Mouse (Mus musculus): ENCODE results near the gene 1700030J22Rik. TPM values are rescaled to one million over a fixed set of nuclear protein-coding genes. Genes with fewer than 3 reads are reported as not detected.

The 1700030J22Rik gene
- polyA plus RNA-seq, 2 experiments = 0.20 to 0.25 TPM

DNA sequence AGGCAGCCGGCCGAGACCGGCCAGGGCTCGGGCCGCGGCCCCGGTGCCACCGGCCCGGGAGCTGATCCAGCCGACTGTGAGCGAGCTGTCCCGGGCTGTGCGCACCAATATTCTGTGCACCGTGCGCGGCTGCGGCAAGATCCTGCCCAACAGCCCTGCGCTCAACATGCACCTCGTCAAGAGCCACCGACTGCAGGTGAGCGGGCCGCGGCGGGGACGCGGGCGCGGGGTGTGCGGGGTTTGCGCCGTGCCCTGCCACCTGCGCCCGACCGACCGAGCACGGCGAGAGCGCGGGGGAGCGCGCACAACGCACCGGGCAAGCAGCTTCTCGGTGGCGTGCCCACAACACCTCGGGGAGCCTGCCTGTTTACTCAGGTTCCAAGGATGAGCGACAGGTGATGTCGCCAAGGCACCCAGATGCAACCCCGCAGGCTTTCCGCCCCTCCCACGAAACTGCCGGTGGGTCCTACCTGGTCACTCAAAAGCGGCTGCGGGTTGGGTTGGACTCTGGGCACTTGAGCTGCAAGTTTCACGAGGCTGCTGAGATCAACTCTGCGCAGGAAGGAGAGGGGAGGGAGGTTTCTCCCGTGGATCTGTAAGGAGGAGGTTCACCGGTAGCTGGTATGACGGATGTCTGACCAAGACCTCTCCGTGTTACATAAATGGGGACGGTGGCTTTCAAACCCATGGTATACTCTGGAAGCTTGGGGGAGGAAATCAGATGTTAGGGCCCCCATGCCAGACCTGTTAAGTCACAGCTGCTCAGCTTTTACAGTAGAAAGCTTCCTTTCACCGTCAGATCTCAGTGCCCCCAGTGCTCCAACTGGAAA is 35.0 kb downstream of the 1700030J22Rik start:
- Histone ChIP-seq H3K9me3 (ENCODE audit: control insufficient read depth, low read length) (no peaks in the 10 kb centered on the region), H3K4me2 (ENCODE audit: low read depth) (peak overlapping the region; percentile 73), H3K9ac (replicated peaks) (peak overlapping the region; percentile 77), H3K4me3 (ENCODE audit: insufficient read depth in 1 of 2, low read depth in 2 of 2, low read length in 2 of 2) (peak overlapping the region; percentile 73 to 80), H3K4me1 (replicated peaks; ENCODE audit: control insufficient read depth in 2 of 2, insufficient read depth in 2 of 2, low read length in 1 of 2) (peaks cover 36 to 46% of the 10 kb centered on the region in 2 experiments), H3K36me3 (replicated peaks; ENCODE audit: control insufficient read depth, insufficient read depth, low read depth) (peaks cover under 1% of the 10 kb centered on the region), H3K27ac (no peak overlapping the region), H3K27me3 (ENCODE audit: control insufficient read depth, insufficient read depth, low read length) (no peaks in the 10 kb centered on the region)
- under 1% methylated on average over 61 of the region's 62 CpGs for WGBS (ENCODE audit: insufficient replicate concordance)
- TF ChIP-seq EP300 (IDR thresholded peaks at IDR 0.05; ENCODE audit: low read depth) (no peak), CTCF (IDR thresholded peaks at IDR 0.05; ENCODE audit: low read depth) (no peak)
- DNase-seq (ENCODE audit: low read depth in 3 of 3, low spot score in 3 of 3) = no peak
- ATAC-seq (ENCODE audit: insufficient read depth) = peak; percentile 49

DNA sequence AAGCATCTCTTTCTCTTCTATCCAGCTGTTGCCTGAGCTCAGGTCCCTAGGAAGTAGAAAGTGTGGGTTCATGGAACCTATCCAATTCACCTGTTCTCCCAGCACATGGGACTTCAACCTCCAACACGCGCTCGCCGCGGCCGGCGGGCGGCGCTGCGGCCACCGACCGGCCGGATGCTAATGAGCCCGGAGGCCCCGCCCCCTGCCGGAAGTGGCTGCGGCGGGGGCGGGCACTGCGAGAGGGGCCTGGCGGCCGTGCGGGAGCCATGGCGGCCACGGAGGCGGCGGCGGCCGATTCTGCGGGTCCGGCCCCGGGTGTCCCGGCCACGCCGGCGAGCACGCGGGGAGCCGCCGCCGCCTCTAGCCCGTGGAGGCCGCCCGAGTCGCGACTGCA is 35.6 kb downstream of the 1700030J22Rik start, which contains the start of gene Atmin:
Gene Atmin (plus strand): TSS at position 233 of the 394 bp plus-strand sequence.
- Histone ChIP-seq H3K27ac (peak within 1 kb of the TSS; percentile 21; the same call in 1 of the 2 replicates), H3K36me3 (replicated peaks; ENCODE audit: control insufficient read depth, insufficient read depth, low read depth) (peaks cover 3% of the 10 kb centered on the region), H3K4me3 (ENCODE audit: insufficient read depth in 1 of 2, low read depth in 2 of 2, low read length in 2 of 2) (peak within 1 kb of the TSS; percentile 73 to 80), H3K9ac (replicated peaks) (peak within 1 kb of the TSS; percentile 77), H3K9me3 (ENCODE audit: control insufficient read depth, low read length) (no peaks in the 10 kb centered on the region), H3K4me1 (replicated peaks; ENCODE audit: control insufficient read depth in 2 of 2, insufficient read depth in 2 of 2, low read length in 1 of 2) (peaks cover 36 to 46% of the 10 kb centered on the region in 2 experiments), H3K27me3 (ENCODE audit: control insufficient read depth, insufficient read depth, low read length) (no peaks in the 10 kb centered on the region), H3K4me2 (ENCODE audit: low read depth) (peak within 1 kb of the TSS; percentile 73)
- TF ChIP-seq EP300 (IDR thresholded peaks at IDR 0.05; ENCODE audit: low read depth) (no peak), CTCF (IDR thresholded peaks at IDR 0.05; ENCODE audit: low read depth) (peak; percentile 54)
- peak; percentile 77 to 78 (median 78) for DNase-seq (ENCODE audit: low read depth in 3 of 3, low spot score in 3 of 3)
- 0% methylated on average over 34 of the region's 46 CpGs for WGBS (ENCODE audit: insufficient replicate concordance)
- peak; percentile 84 for ATAC-seq (ENCODE audit: insufficient read depth)

DNA sequence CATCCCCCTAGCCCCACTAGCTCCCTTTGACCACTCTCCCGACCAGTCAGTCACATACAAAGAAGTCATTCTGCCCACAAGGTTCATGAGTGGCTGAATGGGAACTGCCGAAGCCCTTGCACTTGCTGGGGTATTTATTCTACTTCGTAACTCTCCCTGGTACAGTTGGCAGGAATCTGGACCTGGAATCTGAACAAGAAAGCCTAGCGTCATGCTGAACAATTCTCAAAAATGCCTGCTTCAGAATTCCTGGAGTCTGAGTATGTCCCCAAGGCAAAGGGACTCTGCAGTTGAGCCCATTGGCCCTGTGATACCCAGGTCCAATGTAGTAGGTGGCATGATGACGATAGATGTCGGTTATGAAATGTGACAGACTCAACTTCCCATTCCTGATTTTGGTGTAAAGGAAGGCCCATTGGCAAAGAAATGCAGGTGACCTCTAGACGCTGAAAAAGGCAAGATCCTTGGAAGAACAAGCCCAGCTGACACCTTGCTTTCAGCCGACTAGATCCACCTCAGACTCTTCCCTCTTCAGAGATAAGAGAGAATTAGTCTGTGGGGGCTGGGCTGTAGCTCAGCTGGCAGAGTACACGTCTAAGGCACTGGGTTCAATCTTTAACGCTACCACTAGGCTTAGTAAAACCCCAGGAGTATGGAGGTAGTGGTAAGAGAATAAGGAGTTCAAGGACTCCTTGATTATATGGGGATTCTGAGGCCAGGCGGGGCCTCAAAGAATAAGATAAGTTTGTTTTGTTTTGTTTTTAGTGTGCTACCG is 36.3 kb downstream of the 1700030J22Rik start:
- DNase-seq (ENCODE audit: low read depth in 3 of 3, low spot score in 3 of 3) (no peak), ATAC-seq (ENCODE audit: insufficient read depth) (peak; percentile 31; the same call in 1 of the 2 replicates)
- Histone ChIP-seq H3K4me1 (replicated peaks; ENCODE audit: control insufficient read depth in 2 of 2, insufficient read depth in 2 of 2, low read length in 1 of 2) (peaks cover 30 to 39% of the 10 kb centered on the region in 2 experiments), H3K36me3 (replicated peaks; ENCODE audit: control insufficient read depth, insufficient read depth, low read depth) (peaks cover 7% of the 10 kb centered on the region), H3K4me3 (ENCODE audit: insufficient read depth in 1 of 2, low read depth in 2 of 2, low read length in 2 of 2) (peak overlapping the region in 1 of 2 experiments; percentile 80; a peak in 2 of 4 replicates), H3K9me3 (ENCODE audit: control insufficient read depth, low read length) (no peaks in the 10 kb centered on the region), H3K27me3 (ENCODE audit: control insufficient read depth, insufficient read depth, low read length) (no peaks in the 10 kb centered on the region), H3K27ac (peak overlapping the region; percentile 21; the same call in 1 of the 2 replicates), H3K4me2 (ENCODE audit: low read depth) (peak overlapping the region; percentile 73), H3K9ac (replicated peaks) (peak overlapping the region; percentile 27; the same call in 1 of the 2 replicates)
- 50% methylated on average over 12 of the region's 12 CpGs for WGBS (ENCODE audit: insufficient replicate concordance)
- TF ChIP-seq EP300 (IDR thresholded peaks at IDR 0.05; ENCODE audit: low read depth) (no peak), CTCF (IDR thresholded peaks at IDR 0.05; ENCODE audit: low read depth) (no peak)

- no peak overlapping the region for H3K9ac ChIP-seq (replicated peaks)
- H3K27me3 ChIP-seq (ENCODE audit: control insufficient read depth, insufficient read depth, low read length) = no peaks in the 10 kb centered on the region
- WGBS (ENCODE audit: insufficient replicate concordance) = 65% methylated on average over 6 of the region's 6 CpGs
- H3K4me2 ChIP-seq (ENCODE audit: low read depth) = no peak overlapping the region
- ATAC-seq (ENCODE audit: insufficient read depth) = no peak
- DNase-seq (ENCODE audit: low read depth in 3 of 3, low spot score in 3 of 3) = no peak
- H3K4me3 ChIP-seq (ENCODE audit: insufficient read depth in 1 of 2, low read depth in 2 of 2, low read length in 2 of 2) = no peak overlapping the region
- H3K4me1 ChIP-seq (replicated peaks; ENCODE audit: control insufficient read depth in 2 of 2, insufficient read depth in 2 of 2, low read length in 1 of 2) = no peaks in the 10 kb centered on the region
- no peak overlapping the region for H3K27ac ChIP-seq
- no peaks in the 10 kb centered on the region for H3K9me3 ChIP-seq (ENCODE audit: control insufficient read depth, low read length)
- peaks cover 64% of the 10 kb centered on the region for H3K36me3 ChIP-seq (replicated peaks; ENCODE audit: control insufficient read depth, insufficient read depth, low read depth)
- TF ChIP-seq EP300 (IDR thresholded peaks at IDR 0.05; ENCODE audit: low read depth) (no peak), CTCF (IDR thresholded peaks at IDR 0.05; ENCODE audit: low read depth) (no peak)
Observed at GRCm38 (mm10) chr8:116935506-116935905, 43.3 kb downstream of the 1700030J22Rik start.
